Mouse (Mus musculus): ENCODE data around the gene Gm6351. TPM values are rescaled to one million over a fixed set of nuclear protein-coding genes. Genes with fewer than 3 reads are reported as not detected.
"Not testable (repeated sequence)": the region's sequence is repeated elsewhere in the genome, so short reads cannot be mapped to it uniquely, and the experiment has no call there.

Gm6351 gene
- total RNA-seq (2021): not detected
- long read RNA-seq, experiment 1: 0 reads
- long read RNA-seq, experiment 2: 0 reads

GRCm38 (mm10) chr5:94076085-94076484 lies at the start of gene Gm6351:
Gene Gm6351 (plus strand): TSS chr5:94076385.
- not testable (repeated sequence) for DNase-seq (ENCODE audit: low spot score in 2 of 2)

- not testable (repeated sequence) for DNase-seq (ENCODE audit: low spot score in 2 of 2)
These were observed 5.7 kb upstream of the Gm6351 start, which contains the start of gene BC061212 for GRCm38 (mm10) chr5:94070445-94070844. Gene BC061212 (minus strand): TSS chr5:94070545.

Other genes with a start within 250 kb of the Gm6351 start
- gene Gm7792, start 232.6 kb upstream of the Gm6351 start, total RNA-seq (2021): not detected
- not detected for gene Gm16429, start 147.3 kb upstream of the Gm6351 start, total RNA-seq (2021)
- not detected for gene BC061212, start 5.8 kb upstream of the Gm6351 start, total RNA-seq (2021)
- gene Gm3106, start 141.6 kb downstream of the Gm6351 start, total RNA-seq (2021): not detected
- not detected for gene A430089I19Rik, start 230.4 kb downstream of the Gm6351 start, total RNA-seq (2021)
- gene Gm6502, start 238.1 kb downstream of the Gm6351 start, total RNA-seq (2021): not detected